Mouse (Mus musculus): ENCODE measurements around the gene Serbp1. TPM values are rescaled to one million over a fixed set of nuclear protein-coding genes. Genes with fewer than 3 reads are reported as not detected.

Gene Serbp1
- total and polyA plus RNA-seq, 2 experiments: 62.1 to 218 TPM

DNA sequence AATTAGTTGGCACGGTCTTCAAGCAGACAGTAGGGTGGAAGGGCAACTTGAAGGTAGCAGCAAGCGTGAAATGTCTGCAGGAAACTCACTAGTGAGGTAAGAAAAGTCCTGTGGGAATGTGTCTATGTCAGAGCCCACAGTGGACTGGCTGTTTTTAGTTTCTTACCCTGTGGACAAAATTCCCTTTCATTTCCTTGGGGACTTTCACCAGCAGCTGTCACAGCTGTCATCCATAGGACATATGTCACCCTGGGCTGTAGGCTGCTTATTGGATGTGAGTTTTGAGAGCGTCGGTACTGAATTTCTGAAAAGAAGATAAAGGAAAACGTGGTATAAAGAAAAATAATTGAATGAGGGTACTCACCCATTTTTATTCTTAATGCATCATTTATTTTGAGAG lies 60.8 kb downstream of the Serbp1 start:
- Histone ChIP-seq H3K4me1 (ENCODE audit: control insufficient read depth, insufficient read depth, low read length) (peaks cover 16% of the 10 kb centered on the region), H3K27me3 (ENCODE audit: control insufficient read depth, insufficient read depth, low read length) (no peaks in the 10 kb centered on the region), H3K79me2 (ENCODE audit: control insufficient read depth, insufficient read depth, low read length) (no peaks in the 10 kb centered on the region), H3K36me3 (ENCODE audit: control insufficient read depth, insufficient read depth, low read length) (no peaks in the 10 kb centered on the region), H3K4me3 (ENCODE audit: insufficient read depth, low read depth, low read length) (no peak overlapping the region), H3K27ac (replicated peaks; ENCODE audit: insufficient read depth, low read depth, low read length) (no peak overlapping the region), H3K9ac (ENCODE audit: low read depth, low read length) (no peak overlapping the region)
- no peak for DNase-seq (ENCODE audit: extremely low read depth, low read depth, low spot score)
- 91% methylated on average over 5 of the region's 5 CpGs for WGBS
- no peak for TF ChIP-seq CTCF (IDR thresholded peaks at IDR 0.05; ENCODE audit: low read depth, low read length)
- no peak for TF ChIP-seq POLR2A (IDR thresholded peaks at IDR 0.05; ENCODE audit: extremely low read depth, insufficient read depth, low read length)

DNA sequence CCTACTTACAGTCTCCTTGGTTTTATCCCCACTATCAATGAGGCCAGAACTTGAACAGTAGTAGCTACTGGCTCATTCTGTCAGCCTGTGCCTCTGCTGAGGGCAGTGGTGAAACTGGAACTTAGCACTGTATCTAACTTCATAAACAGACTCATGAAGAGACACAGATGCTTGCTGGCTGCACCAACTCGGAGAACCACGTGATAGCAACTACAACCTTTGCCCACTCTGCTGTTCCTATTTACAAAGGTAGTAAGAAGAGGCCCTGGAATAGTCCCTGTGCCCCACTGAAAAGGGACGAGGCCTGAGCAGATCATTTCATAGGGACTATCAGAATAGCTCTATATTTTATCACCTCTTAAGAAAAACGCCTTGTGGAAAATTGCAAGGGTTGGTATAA lies 62.3 kb downstream of the Serbp1 start:
- DNase-seq (ENCODE audit: extremely low read depth, low read depth, low spot score): peak; percentile 96
- Histone ChIP-seq H3K4me3 (ENCODE audit: insufficient read depth, low read depth, low read length) (no peak overlapping the region), H3K36me3 (ENCODE audit: control insufficient read depth, insufficient read depth, low read length) (no peaks in the 10 kb centered on the region), H3K4me1 (ENCODE audit: control insufficient read depth, insufficient read depth, low read length) (peaks cover 16% of the 10 kb centered on the region), H3K9ac (ENCODE audit: low read depth, low read length) (no peak overlapping the region), H3K27me3 (ENCODE audit: control insufficient read depth, insufficient read depth, low read length) (no peaks in the 10 kb centered on the region), H3K79me2 (ENCODE audit: control insufficient read depth, insufficient read depth, low read length) (no peaks in the 10 kb centered on the region), H3K27ac (replicated peaks; ENCODE audit: insufficient read depth, low read depth, low read length) (peak overlapping the region; percentile 71)
- 19% methylated on average over 4 of the region's 4 CpGs for WGBS
- no peak for TF ChIP-seq CTCF (IDR thresholded peaks at IDR 0.05; ENCODE audit: low read depth, low read length)
- TF ChIP-seq POLR2A (IDR thresholded peaks at IDR 0.05; ENCODE audit: extremely low read depth, insufficient read depth, low read length): no peak

DNA sequence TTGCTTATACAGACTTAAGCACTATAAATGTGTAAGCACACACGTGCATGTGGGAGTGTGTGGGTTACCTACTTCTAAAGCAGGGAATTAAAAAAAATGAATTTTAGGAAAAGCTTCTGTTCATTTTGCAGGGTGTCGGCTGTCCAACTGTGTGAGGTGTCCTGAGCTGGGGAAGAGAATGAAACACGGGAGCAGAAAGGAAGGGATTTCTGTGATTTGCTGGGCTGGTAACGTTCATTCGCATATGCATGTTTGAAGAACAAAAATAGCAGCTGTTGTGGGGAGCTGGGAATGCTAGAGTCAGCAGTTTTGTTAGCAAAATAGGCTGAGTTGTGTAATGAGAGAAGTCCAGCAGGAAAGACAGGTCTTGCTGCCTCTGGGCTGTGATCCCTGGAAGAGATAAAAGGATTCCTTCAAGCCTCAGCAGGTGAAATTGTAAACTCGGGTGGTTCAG lies 62.8 kb downstream of the Serbp1 start:
- H3K27me3 ChIP-seq (ENCODE audit: control insufficient read depth, insufficient read depth, low read length): no peaks in the 10 kb centered on the region
- H3K79me2 ChIP-seq (ENCODE audit: control insufficient read depth, insufficient read depth, low read length): no peaks in the 10 kb centered on the region
- H3K9ac ChIP-seq (ENCODE audit: low read depth, low read length): no peak overlapping the region
- peak overlapping the region; percentile 71 for H3K27ac ChIP-seq (replicated peaks; ENCODE audit: insufficient read depth, low read depth, low read length)
- peak; percentile 83 for DNase-seq (ENCODE audit: extremely low read depth, low read depth, low spot score)
- TF ChIP-seq POLR2A (IDR thresholded peaks at IDR 0.05; ENCODE audit: extremely low read depth, insufficient read depth, low read length): no peak
- no peak for TF ChIP-seq CTCF (IDR thresholded peaks at IDR 0.05; ENCODE audit: low read depth, low read length)
- peaks cover 16% of the 10 kb centered on the region for H3K4me1 ChIP-seq (ENCODE audit: control insufficient read depth, insufficient read depth, low read length)
- 9% methylated on average over 6 of the region's 6 CpGs for WGBS
- H3K36me3 ChIP-seq (ENCODE audit: control insufficient read depth, insufficient read depth, low read length): no peaks in the 10 kb centered on the region
- no peak overlapping the region for H3K4me3 ChIP-seq (ENCODE audit: insufficient read depth, low read depth, low read length)

DNA sequence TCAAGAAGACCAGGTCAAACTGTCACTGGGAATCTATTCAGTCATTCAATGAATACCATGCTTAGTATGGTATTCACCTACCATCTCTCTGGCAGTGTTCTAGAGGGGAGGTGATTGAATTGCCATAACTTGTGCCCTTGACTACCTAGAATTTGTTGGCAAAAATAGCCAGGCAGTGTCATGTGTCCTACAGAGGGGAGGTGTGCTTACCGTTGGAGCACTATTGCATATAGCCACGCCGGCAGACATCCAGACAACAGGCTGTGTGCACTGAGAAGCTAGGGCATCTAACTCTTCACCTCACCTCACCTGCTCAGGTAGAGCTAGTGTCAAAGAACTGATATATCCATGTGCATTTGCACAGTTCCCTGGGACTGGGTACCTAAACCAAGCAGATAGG lies 63.3 kb downstream of the Serbp1 start:
- Histone ChIP-seq H3K27ac (replicated peaks; ENCODE audit: insufficient read depth, low read depth, low read length) (no peak overlapping the region; the same call in 1 of the 2 replicates), H3K27me3 (ENCODE audit: control insufficient read depth, insufficient read depth, low read length) (no peaks in the 10 kb centered on the region), H3K4me1 (ENCODE audit: control insufficient read depth, insufficient read depth, low read length) (peaks cover 16% of the 10 kb centered on the region), H3K4me3 (ENCODE audit: insufficient read depth, low read depth, low read length) (no peak overlapping the region), H3K36me3 (ENCODE audit: control insufficient read depth, insufficient read depth, low read length) (no peaks in the 10 kb centered on the region), H3K9ac (ENCODE audit: low read depth, low read length) (no peak overlapping the region), H3K79me2 (ENCODE audit: control insufficient read depth, insufficient read depth, low read length) (no peaks in the 10 kb centered on the region)
- TF ChIP-seq CTCF (IDR thresholded peaks at IDR 0.05; ENCODE audit: low read depth, low read length) (no peak), POLR2A (IDR thresholded peaks at IDR 0.05; ENCODE audit: extremely low read depth, insufficient read depth, low read length) (no peak)
- DNase-seq (ENCODE audit: extremely low read depth, low read depth, low spot score): no peak
- WGBS: 64% methylated on average over 3 of the region's 3 CpGs

DNA sequence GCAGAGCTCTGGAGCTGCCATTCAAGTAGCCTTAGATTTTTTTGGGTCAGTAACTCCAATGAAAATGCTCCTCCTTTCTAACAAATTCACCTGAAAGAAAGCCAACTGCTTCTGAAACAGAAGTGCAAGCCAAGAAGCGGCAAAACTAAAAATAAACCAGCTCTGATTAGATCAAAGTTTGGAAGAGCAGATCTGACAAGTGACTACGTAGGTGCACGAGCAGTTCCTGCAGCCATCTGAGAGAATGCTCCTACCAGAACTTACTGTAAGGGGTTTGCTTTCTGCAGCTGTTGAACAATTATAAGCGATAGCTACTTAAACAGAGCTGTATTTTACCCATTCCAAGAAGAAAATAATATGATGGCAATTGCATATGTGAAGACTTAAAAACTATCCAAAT lies 64.5 kb downstream of the Serbp1 start:
- Histone ChIP-seq H3K27me3 (ENCODE audit: control insufficient read depth, insufficient read depth, low read length) (no peaks in the 10 kb centered on the region), H3K27ac (replicated peaks; ENCODE audit: insufficient read depth, low read depth, low read length) (no peak overlapping the region), H3K9ac (ENCODE audit: low read depth, low read length) (no peak overlapping the region), H3K4me1 (ENCODE audit: control insufficient read depth, insufficient read depth, low read length) (peaks cover 16% of the 10 kb centered on the region), H3K4me3 (ENCODE audit: insufficient read depth, low read depth, low read length) (no peak overlapping the region), H3K79me2 (ENCODE audit: control insufficient read depth, insufficient read depth, low read length) (no peaks in the 10 kb centered on the region), H3K36me3 (ENCODE audit: control insufficient read depth, insufficient read depth, low read length) (no peaks in the 10 kb centered on the region)
- 48% methylated on average over 4 of the region's 4 CpGs for WGBS
- no peak for TF ChIP-seq CTCF (IDR thresholded peaks at IDR 0.05; ENCODE audit: low read depth, low read length)
- TF ChIP-seq POLR2A (IDR thresholded peaks at IDR 0.05; ENCODE audit: extremely low read depth, insufficient read depth, low read length): no peak
- peak; percentile 66 for DNase-seq (ENCODE audit: extremely low read depth, low read depth, low spot score)

DNA sequence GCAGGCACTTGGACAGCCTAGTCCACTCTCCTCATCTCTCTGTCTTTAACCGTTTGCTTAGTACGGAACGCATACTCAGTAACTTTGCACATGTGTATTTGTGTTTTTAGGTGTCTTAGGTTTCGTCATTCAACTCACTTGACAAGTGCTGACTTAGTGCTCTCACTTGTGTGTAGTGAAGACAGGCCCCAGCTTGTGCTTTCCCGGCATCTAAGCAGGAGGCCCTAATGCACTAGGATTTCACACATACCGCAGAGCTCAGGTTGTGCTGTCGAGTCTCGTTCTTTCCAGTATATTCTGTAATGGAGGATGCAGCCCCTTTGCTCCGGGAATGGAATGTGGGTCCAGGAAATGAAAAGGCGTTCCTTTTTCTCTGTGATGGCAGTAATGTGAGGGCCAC lies 65.2 kb downstream of the Serbp1 start:
- no peak for TF ChIP-seq CTCF (IDR thresholded peaks at IDR 0.05; ENCODE audit: low read depth, low read length)
- no peak for TF ChIP-seq POLR2A (IDR thresholded peaks at IDR 0.05; ENCODE audit: extremely low read depth, insufficient read depth, low read length)
- Histone ChIP-seq H3K27ac (replicated peaks; ENCODE audit: insufficient read depth, low read depth, low read length) (no peak overlapping the region), H3K27me3 (ENCODE audit: control insufficient read depth, insufficient read depth, low read length) (no peaks in the 10 kb centered on the region), H3K79me2 (ENCODE audit: control insufficient read depth, insufficient read depth, low read length) (no peaks in the 10 kb centered on the region), H3K4me1 (ENCODE audit: control insufficient read depth, insufficient read depth, low read length) (peaks cover 16% of the 10 kb centered on the region), H3K9ac (ENCODE audit: low read depth, low read length) (no peak overlapping the region), H3K4me3 (ENCODE audit: insufficient read depth, low read depth, low read length) (no peak overlapping the region), H3K36me3 (ENCODE audit: control insufficient read depth, insufficient read depth, low read length) (no peaks in the 10 kb centered on the region)
- DNase-seq (ENCODE audit: extremely low read depth, low read depth, low spot score): no peak
- WGBS: 88% methylated on average over 10 of the region's 10 CpGs

Measured in liver, adult 2 months (tissue).